Mouse (Mus musculus): ENCODE measurements around the gene 4933427I04Rik.

4933427I04Rik gene

DNA sequence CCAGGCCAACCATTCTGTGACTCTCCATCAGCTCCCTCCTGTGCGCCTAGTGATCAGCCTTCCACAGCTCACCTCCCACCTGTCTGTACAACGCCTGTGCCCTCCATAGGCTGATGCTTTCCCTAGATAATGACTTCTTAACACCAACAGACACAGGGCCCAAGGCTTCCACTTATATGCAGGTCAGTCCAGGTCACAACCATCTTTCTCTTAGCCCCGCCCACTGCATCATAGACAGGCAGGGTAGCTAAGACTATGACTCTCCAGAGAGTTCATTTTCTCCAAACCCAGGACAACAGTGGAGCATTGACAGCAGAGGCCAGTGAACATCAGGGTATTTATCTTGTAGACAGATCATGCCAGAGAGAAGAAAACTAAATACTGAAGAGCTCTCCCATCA is at the start of gene 4933427I04Rik:
4933427I04Rik (plus strand) TSS at position 301 of the 400 bp plus-strand sequence.
- DNase-seq (ENCODE audit: low spot score): no peak

DNA sequence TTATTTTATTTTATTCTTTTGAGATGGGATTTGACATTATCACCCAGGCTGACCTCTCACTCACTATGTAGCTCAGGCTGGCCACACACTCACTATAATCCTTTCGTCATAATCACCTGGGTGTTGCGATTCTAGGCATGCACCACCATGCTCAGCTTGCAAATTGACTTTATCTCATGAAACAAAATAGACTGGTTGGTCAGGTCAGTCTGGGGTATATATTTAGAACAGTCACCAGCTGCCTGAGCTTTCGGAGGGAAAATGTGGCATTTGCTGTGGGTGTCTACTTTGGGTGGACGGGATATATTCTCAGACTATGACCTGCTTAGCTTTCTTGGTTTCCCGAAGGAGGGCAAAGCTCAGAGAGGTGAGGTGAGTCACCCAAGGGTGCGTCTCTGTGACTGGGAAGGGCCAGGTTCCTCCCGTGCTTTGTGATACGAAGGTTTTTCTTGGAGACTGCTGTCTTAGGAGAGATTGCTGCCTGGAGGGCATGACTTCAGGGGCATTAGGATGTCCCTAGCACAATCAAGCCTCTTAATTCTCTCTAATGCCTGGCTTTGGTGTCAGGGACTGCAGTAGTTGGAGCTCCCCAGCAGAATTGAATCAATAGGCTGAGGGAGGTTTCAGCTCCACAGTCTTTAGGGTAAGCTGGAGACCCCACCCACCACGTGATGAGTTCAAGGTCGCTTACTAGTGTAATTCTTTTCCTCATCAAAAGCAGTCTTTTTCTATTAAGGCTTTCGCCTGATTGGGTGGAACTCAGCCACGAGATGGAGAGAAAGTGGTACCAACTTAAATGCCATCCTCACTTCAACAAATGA is 48.8 kb upstream of the 4933427I04Rik start:
- DNase-seq (ENCODE audit: low spot score): no peak

- no peak for DNase-seq (ENCODE audit: low spot score)
These were observed 47.0 kb upstream of the 4933427I04Rik start for GRCm38 (mm10) chr4:123812525-123812924.

GRCm38 (mm10) chr4:123814030-123814501 is 45.4 kb upstream of the 4933427I04Rik start:
- no peak for DNase-seq (ENCODE audit: low spot score)

DNA sequence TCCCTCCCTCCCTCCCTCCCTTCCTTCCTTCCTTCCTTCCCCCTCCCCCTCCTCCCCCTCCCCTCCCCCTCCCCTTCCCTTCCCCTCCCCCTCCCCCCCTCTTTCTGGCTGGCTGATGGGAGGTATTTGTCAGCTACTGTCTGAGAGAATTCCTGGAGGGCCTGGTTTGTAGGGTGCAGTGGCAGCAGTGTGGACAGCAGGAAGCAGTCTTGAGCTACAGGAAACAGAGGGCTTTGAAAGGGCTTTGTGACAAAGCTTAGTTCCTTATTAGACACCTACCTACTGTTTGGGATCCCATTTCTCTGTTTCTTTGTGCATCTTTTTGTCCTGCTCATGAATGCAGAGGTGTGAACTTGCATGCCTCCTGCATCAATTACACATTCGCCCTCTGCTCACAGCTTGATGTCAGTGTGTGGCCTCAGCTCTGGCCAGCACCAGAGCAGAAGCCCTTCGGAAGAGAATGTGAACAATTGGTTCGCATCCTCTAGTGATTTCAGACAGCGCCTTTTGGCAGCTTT is 40.3 kb upstream of the 4933427I04Rik start:
- DNase-seq (ENCODE audit: low spot score): no peak

GRCm38 (mm10) chr4:123842126-123842525 is 17.4 kb upstream of the 4933427I04Rik start:
- DNase-seq (ENCODE audit: low spot score): no peak

DNA sequence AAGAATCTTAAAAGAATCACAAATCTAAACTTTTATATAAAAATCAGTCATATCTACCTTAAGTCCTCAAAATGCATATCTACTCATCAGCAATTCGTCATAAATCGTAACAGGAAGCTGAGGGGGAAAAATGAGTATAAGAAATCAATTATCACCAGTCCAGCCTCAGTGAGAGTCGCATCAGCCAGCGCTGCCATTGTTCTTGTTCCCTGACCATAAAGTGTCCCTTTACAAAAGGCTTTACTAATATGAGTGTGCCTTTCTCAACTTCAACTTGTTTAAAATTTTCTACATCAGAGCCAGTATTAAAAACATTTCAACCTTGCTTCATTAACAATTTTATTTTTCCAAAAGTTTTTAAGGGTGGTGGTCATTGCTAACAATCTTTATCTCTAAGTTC is 2.6 kb upstream of the 4933427I04Rik start:
- DNase-seq (ENCODE audit: low spot score): no peak

DNA sequence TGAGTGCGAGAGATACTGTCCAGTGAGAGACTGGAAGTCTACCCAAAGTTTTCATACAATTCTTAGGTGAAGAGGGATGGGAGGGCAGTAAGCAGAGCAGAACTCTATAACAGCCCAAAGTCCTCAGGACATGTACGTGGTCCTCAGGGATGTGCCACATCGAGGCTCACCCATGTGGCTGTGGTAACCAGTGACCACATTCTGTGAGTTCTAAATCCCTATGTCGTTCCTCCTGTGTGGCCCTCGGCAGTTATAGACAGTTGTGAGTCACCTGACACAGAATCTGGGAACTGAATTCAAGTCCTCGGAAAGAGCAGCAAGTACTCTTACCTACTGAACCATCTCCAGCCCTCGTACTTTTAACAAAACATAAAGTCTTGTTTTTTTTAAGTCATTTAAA is 1.4 kb upstream of the 4933427I04Rik start:
- no peak for DNase-seq (ENCODE audit: low spot score)

GRCm38 (mm10) chr4:123859803-123860202 is 324 bp downstream of the 4933427I04Rik start:
- no peak for DNase-seq (ENCODE audit: low spot score)

DNA sequence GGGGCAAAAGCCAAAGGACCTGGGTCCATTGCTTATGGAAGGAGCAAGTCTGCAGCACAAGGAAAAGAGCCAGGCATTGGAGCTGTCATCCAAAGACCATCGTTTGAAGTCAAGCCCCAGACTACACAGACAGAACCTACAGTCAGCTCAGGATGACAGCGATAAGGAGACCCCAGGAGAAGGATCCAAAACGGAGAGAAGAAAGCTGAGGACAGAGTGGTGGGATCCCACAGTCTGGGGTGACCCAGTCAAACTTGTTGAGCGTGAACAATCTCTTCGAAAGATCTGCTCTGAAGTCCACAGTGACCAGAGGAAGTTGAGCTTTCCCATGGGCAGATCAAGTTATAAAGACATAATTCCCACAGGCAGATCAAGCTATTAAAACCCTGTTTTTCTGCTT is 1.1 kb downstream of the 4933427I04Rik start:
- DNase-seq (ENCODE audit: low spot score): no peak

DNA sequence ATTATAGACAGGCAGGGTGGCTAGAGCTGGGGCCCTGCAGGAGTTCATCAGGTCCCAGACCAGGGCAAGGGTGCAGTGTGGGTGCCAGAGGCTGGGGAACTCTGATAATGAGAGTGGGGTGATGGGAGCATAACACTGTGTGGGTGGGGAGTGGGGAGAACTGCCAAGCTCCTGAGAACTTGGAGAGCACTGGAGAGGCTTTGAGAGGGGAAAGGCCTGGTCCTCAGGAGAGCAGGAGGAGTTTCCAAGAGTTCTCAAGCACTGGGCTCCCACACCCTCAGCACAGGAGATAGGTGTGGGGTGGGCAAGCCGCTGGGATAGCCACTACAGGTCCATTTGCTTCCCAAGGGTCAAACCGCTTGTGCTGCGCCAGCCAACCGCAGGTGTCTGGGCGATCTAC is 34.2 kb downstream of the 4933427I04Rik start:
- DNase-seq (ENCODE audit: low spot score): no peak

- no peak for DNase-seq (ENCODE audit: low spot score)
These were observed 34.8 kb downstream of the 4933427I04Rik start for GRCm38 (mm10) chr4:123894295-123894694.

GRCm38 (mm10) chr4:123898696-123899095 is 39.2 kb downstream of the 4933427I04Rik start:
- DNase-seq (ENCODE audit: low spot score): no peak

- DNase-seq (ENCODE audit: low spot score): no peak
These were observed 44.0 kb downstream of the 4933427I04Rik start for GRCm38 (mm10) chr4:123903432-123903831.

DNA sequence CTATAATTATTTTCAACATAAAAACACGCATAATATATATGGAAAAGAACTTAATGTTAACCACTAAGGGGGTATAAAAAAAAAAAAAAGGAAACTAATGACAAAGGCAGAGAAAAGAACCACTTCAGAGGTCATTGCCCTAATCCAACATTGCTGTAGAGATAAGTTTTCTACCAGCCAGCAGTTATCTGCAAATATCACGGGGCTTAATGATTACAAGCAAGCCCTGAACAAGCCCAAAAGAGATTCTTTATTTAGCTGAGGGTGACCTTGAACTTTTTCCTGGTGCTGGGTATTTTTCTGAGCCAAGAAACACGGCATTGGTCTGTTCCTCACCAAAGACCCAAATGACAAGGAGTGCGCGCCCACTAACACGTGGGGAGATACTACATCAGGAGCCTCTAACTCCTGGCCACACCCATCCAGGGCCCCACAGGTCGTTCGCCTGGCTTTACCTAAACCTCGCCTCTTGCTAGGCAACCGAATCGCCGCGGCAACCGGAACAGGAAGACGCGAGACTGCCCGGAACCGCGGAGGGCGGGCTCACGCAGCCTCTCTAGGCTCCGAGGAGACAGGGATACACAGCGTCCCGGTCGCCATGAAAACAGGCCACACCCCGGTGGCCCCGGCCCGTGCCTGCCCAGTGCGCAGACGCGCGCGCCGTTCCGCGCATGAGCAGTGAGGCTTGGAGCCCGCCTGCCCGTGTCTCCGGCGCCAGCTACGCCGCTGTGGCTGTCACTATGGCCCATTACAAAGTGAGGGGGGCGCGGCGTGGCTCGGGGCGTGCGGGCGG is 45.0 kb downstream of the 4933427I04Rik start, which contains the start of gene Mycbp:
Mycbp (plus strand) TSS at position 500 of the 793 bp plus-strand sequence.
- DNase-seq (ENCODE audit: low spot score): peak; percentile 98

- no peak for DNase-seq (ENCODE audit: low spot score)
These were observed 45.7 kb downstream of the 4933427I04Rik start for GRCm38 (mm10) chr4:123905126-123905668.

DNA sequence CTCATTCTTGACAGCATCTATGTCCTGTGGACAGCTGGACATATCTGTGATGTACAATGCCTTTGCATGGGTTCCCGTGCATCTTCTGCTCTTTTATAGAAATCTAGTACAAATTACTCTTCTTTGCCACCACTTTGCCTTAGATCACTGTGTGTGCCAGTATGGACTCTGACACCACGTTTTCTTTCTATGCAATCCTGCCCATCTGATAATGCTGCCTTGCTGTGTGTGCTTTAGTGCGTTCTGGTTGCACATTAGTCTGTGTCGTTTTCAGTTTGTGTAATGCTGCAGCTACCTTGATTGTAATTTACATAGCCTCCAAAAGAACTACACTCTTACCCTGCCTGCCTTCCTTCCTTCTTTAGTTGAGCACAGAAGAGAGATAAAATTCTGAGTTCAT is 52.0 kb downstream of the 4933427I04Rik start:
- no peak for DNase-seq (ENCODE audit: low spot score)

DNA sequence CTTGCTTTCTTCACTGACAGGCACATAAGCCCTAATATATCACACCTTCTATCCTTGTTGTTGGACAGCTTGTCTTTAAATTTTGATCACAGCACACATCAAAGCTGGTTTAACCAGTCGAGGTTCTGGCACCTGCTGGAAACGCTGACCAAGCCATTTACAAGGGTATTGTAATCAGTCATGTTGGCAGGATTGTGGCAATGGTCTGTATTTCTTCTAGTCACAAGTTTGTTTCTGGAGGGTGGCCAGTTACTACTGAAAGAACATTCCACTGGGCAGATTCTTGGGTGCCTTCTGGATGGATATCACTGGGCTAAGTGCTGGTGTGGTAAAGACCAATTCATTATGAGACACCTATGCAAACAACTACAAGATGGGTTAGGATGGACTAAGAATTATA is 53.0 kb downstream of the 4933427I04Rik start:
- DNase-seq (ENCODE audit: low spot score): no peak

Data from yolk sac, embryonic 10.5 days (tissue).